Mouse (Mus musculus) right cerebral cortex, postnatal 10 days (tissue): Measurements from ENCODE around the gene Tmem132b.

Experiments used
- DNase-seq, 2 experiments: peaks; one replicate each; pipeline ENCODE4 v3.0.0; 2021; ENCODE audit warnings: low spot score in 2 of 2

Tmem132b gene

DNA sequence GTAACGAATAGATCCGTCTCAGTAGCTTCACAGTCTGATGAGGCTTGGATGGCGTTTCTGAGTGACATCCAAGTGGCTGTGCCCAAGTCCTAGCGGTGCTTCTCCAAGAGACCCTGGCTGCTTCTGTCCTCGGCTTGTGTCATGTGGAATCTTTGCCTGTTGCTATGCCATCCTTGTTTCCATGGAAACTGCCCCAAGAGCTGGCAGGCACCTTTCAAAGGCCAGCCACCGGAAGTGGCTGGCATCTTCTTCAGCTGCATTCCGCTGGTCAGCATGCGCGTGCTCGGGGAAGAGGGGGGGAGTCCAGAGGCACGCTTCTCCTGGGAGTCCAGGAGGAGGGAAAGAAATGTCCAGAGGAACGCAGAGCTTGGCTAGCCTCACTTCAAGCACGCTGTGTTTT is 144.0 kb downstream of the Tmem132b start:
- DNase-seq, result peak; percentile 87 to 93

GRCm38 (mm10) chr5:125676025-125676623 is 144.6 kb downstream of the Tmem132b start:
- no peak for DNase-seq

GRCm38 (mm10) chr5:125680889-125681288 is 149.3 kb downstream of the Tmem132b start:
- no peak for DNase-seq

DNA sequence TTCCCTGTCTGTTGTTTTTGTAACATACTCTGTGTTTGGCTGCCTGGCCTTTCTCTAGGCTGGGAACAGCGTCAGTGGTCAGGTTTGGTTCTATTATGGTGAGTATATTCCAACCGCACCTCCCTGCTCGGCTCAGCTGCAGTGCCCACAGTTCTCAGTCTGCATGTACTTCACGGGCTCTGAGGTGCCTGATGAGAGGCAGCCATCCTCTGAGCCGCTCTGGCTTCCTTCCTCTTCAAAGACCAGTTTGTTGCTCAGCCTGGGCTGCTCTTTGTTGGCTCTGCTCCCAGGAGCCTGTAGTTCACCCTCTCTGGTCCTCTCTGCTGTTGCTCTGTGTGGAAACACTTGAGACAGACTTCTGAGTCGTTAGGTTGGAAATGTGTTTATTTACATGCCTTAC is 151.9 kb downstream of the Tmem132b start:
- DNase-seq, result no peak

DNA sequence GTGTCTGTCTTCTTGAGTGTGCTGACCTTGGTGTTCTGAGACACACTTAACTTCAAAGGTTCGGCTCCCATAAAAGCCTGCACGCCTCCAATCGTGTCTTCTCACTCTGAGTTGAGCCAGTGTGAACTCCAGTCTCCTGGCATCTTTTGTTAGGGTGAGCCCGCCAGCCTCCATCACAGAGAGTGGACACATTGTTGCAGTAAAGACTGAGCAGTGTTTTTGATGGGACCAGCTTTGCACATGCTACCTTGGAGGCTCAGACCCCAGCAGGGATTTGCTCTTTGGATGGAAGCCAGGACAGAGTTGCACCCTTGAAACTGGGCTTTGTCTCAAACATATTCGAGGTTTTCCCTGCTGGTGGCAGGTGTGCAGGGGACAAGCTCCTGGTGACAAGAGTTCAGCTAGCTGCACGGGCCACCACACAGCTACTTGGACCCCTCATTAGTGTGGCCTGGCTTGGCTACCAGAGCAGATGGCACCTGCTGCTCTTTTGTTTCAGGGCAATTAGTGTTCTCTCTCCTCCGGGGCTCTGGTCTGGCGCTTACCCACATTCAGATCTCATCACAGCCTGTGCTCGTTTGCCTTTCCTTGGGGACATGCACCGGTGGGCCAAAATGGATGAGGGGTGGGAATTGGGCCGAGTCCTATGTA is 154.2 kb downstream of the Tmem132b start:
- peak; percentile 45 to 56 for DNase-seq

GRCm38 (mm10) chr5:125692538-125692937 is 161.0 kb downstream of the Tmem132b start:
- DNase-seq, result no peak

GRCm38 (mm10) chr5:125699395-125699794 is 167.8 kb downstream of the Tmem132b start:
- peak; percentile 72 to 74 for DNase-seq

DNA sequence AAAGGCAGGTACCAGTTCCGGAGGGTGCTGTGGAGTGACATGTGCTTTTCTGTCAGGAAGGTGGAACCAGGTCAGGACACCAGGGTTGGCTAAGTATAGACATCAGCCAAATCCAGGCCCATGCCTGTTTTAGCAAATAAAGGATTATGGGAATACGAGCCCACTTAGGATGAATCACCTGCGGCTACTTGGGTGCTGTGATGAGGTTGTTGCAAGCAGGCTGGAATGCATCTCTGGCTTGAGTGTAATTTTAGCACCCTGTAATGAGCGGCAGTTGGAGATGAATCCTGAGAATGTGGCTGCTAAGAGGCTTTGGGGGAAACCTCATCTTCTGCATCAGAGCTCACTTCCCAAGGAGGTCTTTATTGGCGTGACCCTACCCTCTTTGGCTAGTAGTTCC is 168.7 kb downstream of the Tmem132b start:
- DNase-seq, result peak in 1 of 2 experiments; percentile 27

GRCm38 (mm10) chr5:125705379-125705778 is 173.8 kb downstream of the Tmem132b start:
- peak; percentile 80 to 83 for DNase-seq

- peak; percentile 70 to 87 for DNase-seq
These were observed 177.6 kb downstream of the Tmem132b start for GRCm38 (mm10) chr5:125709160-125709559.

GRCm38 (mm10) chr5:125726815-125727214 is 195.2 kb downstream of the Tmem132b start:
- peak in 1 of 2 experiments; percentile 46 for DNase-seq

DNA sequence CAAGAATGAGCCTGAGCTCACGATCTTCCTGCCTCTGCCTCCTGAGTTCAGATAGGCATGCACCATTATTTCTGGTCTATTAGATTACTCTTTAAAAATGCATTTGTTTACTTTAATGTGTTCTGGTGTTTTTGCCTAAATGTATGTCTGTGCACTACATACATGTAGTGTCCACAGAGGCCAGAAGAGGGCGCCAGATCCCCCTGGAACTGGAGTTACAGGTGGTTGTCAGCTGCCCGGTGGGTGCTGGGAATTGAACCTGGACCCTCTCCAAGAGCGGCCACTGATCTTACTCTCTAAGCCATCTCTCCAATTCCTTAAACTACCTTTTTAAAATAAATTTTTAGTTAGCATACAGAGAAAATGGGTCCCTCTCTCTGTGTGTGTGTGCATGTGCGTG is 195.9 kb downstream of the Tmem132b start:
- DNase-seq, result no peak

GRCm38 (mm10) chr5:125727936-125728335 is 196.4 kb downstream of the Tmem132b start:
- no peak for DNase-seq

DNA sequence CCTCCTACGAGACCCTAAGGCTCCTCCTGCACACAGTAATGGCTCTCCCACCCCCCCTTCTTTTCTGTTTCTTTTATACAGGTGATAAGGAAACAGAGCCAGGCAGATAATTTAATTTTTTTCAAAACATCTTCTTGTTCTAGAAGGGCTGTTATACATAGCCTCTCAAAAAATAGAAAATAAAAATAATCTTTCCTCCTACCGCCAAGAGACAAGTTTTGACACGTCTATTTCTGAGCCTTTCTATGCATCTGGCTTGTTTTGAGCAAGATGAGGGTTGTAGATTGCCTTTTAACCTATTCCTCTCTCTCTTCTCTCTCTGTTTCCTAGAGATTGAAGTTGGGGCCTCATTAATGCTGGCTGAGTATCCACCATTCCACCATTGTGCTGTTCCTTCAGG is 196.9 kb downstream of the Tmem132b start:
- no peak for DNase-seq

DNA sequence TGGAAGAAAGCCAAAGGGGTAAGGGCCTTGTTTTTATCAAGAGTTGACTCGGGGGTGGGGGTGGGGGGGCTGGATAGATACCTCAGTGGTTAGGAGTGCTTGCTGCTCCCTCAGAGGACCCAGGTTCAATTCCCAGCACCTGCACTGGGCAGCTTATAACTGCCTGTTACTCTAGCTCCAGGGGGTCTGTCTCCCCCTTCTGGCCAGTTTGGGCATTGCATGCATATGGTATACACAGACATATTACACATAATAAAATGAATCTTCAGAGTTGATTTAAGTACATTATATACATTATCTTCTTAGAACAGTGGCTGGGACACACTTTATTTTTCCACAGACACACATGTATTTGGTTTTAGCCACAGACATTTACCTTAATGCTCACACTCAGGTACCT is 202.2 kb downstream of the Tmem132b start:
- no peak for DNase-seq

GRCm38 (mm10) chr5:125737105-125737504 is 205.5 kb downstream of the Tmem132b start:
- DNase-seq, result no peak

DNA sequence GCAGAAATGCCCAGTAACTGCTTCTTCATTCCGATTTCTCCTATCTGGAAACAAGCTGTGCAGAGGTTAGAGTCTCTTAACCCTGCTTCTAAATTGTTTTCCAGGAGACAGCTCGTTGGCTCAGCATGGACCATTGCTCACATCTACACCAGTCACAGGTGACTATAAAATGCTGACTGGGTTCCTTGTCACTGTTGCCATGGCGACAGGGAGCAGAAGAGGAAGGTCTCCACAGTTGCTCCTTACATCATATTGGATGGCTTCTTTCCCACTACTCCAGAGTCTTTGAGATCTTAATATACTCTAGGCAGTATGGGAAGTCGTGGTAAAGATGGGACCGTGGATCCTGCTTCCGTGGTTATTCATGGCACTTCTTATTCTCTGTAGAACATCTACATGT is 211.9 kb downstream of the Tmem132b start:
- DNase-seq, result no peak

DNA sequence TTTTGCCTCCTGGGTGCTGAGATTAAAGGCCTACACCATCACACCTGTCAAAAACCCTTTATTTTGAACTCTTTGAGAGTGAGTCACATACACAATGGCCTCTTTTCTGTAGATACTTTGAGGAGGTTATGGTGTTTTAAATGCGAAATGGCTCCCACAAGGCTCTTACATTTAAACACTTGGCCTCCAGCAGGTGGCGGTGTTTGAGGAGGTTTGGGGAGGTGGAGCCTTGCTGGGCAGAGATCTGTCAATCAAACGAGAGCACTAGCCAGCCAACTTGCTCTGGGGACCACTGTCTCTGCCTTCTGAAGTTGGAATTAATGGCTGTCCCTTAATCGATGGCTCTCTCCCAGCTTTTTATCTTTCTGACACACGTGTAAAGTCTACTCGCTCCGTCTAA is 214.2 kb downstream of the Tmem132b start:
- DNase-seq, result peak in 1 of 2 experiments; percentile 50

DNA sequence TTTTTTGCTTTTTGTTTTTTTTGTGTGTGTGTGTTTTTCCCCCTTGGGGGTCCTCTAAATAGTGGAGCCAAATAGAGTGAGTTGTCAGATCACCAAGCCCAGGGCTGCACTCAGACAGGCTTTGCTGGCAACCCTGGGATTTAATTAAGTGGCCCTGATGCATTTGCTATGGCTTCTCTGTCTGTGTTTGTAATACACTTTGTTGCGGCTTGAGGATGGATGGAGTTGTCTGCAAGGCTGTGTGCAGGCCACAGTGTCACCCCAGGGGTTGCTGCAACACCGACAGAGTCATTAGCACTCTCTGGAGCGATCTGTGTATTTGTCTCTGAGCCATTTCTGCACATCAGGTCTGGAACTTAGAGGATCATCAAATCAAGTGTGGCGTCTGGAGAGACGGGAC is 219.9 kb downstream of the Tmem132b start:
- DNase-seq, result no peak

- DNase-seq, result no peak
These were observed 221.0 kb downstream of the Tmem132b start for GRCm38 (mm10) chr5:125752546-125752945.

- DNase-seq, result peak; percentile 47 to 61
These were observed 225.5 kb downstream of the Tmem132b start for GRCm38 (mm10) chr5:125756987-125757530.

GRCm38 (mm10) chr5:125758506-125758905 is 226.9 kb downstream of the Tmem132b start:
- no peak for DNase-seq

GRCm38 (mm10) chr5:125766941-125767340 is 235.4 kb downstream of the Tmem132b start:
- DNase-seq, result peak; percentile 74 to 84
